Mouse (Mus musculus): ENCODE data around the gene Catsper2. TPM values are rescaled to one million over a fixed set of nuclear protein-coding genes. Genes with fewer than 3 reads are reported as not detected.

The Catsper2 gene
- polyA plus RNA-seq, 1 experiment = not detected

DNA sequence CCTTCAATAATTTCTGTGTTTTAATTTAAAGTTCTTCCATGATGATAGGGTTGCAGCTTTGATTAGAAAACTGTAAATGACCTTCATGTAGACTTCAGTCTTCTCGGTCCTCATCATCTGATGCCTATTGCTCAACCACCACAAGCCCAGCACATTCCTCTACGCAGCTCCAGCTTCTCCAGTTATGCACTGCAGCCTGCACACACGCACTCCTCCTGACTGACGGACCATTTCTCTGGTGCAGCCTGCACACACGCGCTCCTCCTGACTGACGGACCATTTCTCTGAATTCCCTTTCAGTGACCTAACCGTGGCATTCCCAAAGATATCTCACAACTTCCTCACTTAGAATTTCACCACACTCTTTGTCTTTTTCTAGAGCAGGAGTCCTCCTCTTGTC is 60.4 kb downstream of the Catsper2 start:
- Histone ChIP-seq H3K9me3 (ENCODE audit: control insufficient read depth, low read length) (no peaks in the 10 kb centered on the region), H3K36me3 (ENCODE audit: control insufficient read depth) (peaks cover 14% of the 10 kb centered on the region), H3K4me1 (ENCODE audit: control insufficient read depth) (peaks cover 16% of the 10 kb centered on the region), H3K4me3 (replicated peaks) (no peak overlapping the region), H3K27me3 (ENCODE audit: control insufficient read depth) (peaks cover 44% of the 10 kb centered on the region)
- TF ChIP-seq GATA1 (IDR thresholded peaks at IDR 0.05; ENCODE audit: low read length) = no peak
- no peak for TF ChIP-seq TAL1 (IDR thresholded peaks at IDR 0.05; ENCODE audit: low read length)

Other genes with a start within 250 kb of the Catsper2 start
- gene Tubgcp4, start 243.1 kb downstream of the Catsper2 start, polyA plus RNA-seq (2012) = 1.1 and 1.3 TPM in 2 replicates
- 0.47 and 0.48 TPM in 2 replicates for gene Zscan29, start 242.7 kb downstream of the Catsper2 start, polyA plus RNA-seq (2012)
- gene Trp53bp1, start 142.4 kb downstream of the Catsper2 start, polyA plus RNA-seq (2012) = 2.9 and 3.1 TPM in 2 replicates
- 0.02 and 0.03 TPM in 2 replicates for gene Map1a, start 124.2 kb downstream of the Catsper2 start, polyA plus RNA-seq (2012)
- 0.27 and 0.67 TPM in 2 replicates for gene Ppip5k1, start 58.4 kb downstream of the Catsper2 start, polyA plus RNA-seq (2012)
- not detected in 2 replicates for gene Ckmt1, start 56.1 kb downstream of the Catsper2 start, polyA plus RNA-seq (2012)
- gene Strc, start 26.6 kb downstream of the Catsper2 start, polyA plus RNA-seq (2012) = not detected in 2 replicates
- gene Pdia3, start within 50 bp of the Catsper2 start, polyA plus RNA-seq (2012) = 16.4 and 16.8 TPM in 2 replicates
- not detected in 2 replicates for gene Ell3, start 30.5 kb upstream of the Catsper2 start, polyA plus RNA-seq (2012)
- 65.1 and 75.3 TPM in 2 replicates for gene Serf2, start 35.4 kb upstream of the Catsper2 start, polyA plus RNA-seq (2012)
- gene Hypk, start 39.5 kb upstream of the Catsper2 start, polyA plus RNA-seq (2012) = 0.17 and 0.52 TPM in 2 replicates
- gene Serinc4, start 43.0 kb upstream of the Catsper2 start, polyA plus RNA-seq (2012) = 0.04 TPM in 1 of 2 replicates, not detected in the other
- 0.22 and 0.29 TPM in 2 replicates for gene Mfap1b, start 60.3 kb upstream of the Catsper2 start, polyA plus RNA-seq (2012)
- gene Mfap1a, start 92.9 kb upstream of the Catsper2 start, polyA plus RNA-seq (2012) = 0.45 and 0.75 TPM in 2 replicates
- 0.08 and 0.11 TPM in 2 replicates for gene Wdr76, start 92.9 kb upstream of the Catsper2 start, polyA plus RNA-seq (2012)

Data from erythroblast, embryonic 14.5 days (primary cell).